Mouse (Mus musculus): Measurements from ENCODE around the gene Cdh15. TPM values are rescaled to one million over a fixed set of nuclear protein-coding genes. Genes with fewer than 3 reads are reported as not detected.

Cdh15 gene
- polyA plus RNA-seq, 1 experiment from 2014 or later, result 3.0 TPM

DNA sequence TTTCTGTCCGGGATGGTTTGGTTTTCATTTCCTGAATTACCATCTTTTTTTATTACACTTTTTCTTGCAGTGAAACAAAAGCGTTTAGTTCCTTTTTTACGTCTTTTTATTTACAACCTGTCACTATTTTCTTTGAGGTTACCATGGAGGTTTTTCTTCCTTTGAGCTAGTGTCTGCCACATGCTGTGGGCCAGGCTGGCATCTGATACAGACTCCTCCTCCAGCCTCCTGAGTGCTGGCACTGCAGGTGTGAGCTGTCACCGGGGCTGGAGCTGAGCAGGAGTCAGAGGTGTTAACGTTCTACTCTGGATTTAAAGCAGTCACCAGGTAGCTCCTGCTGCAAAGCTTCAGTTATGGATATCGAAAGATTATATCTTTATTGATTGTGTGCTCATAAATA, 25.4 kb downstream of the Cdh15 start:
- Histone ChIP-seq H3K4me1 (ENCODE audit: control insufficient read depth, insufficient read depth, low read length) (peaks cover 3% of the 10 kb centered on the region; the same call in 1 of the 2 replicates), H3K4me2 (ENCODE audit: low read depth, low read length) (no peak overlapping the region), H3K27me3 (ENCODE audit: control insufficient read depth, insufficient read depth, low read length) (no peaks in the 10 kb centered on the region), H3K27ac (replicated peaks; ENCODE audit: low read depth, low read length) (no peak overlapping the region), H3K9ac (replicated peaks; ENCODE audit: low read length) (no peak overlapping the region), H3K9me3 (replicated peaks; ENCODE audit: control insufficient read depth, low read length) (no peaks in the 10 kb centered on the region), H3K36me3 (replicated peaks; ENCODE audit: control insufficient read depth, insufficient read depth, low read depth, low read length) (no peaks in the 10 kb centered on the region), H3K4me3 (ENCODE audit: low read depth, low read length) (no peak overlapping the region)
- DNase-seq (ENCODE audit: low spot score) (no peak), ATAC-seq (replicated peaks; ENCODE audit: insufficient number of reproducible peaks, low FRiP score, low TSS enrichment, low read depth) (no peak)
- WGBS, result 61% methylated on average over 6 of the region's 6 CpGs

DNA sequence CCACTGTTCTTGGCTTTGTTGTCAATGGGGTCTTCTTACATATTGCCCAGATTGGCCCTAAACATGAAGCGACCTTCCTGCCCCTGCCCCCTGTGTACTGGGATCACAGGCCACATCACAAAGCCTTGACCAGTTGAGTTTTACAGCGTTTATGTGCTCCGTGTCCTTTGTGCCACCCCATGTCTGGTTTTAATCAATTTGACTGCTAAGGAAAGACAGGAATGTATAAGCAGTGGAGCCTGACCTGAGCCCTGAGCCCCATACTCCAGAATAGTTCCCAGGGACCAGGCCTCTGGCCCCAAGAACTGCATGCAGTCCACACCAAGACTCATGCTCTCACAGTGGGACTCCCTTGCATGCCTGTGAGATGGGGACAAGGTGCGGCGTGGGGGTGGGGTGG, 27.4 kb downstream of the Cdh15 start:
- H3K27ac ChIP-seq (replicated peaks; ENCODE audit: low read depth, low read length), result 0 out of 2 replicates have a peak overlapping the region, but pooled peaks have one; percentile 28
- H3K27me3 ChIP-seq (ENCODE audit: control insufficient read depth, insufficient read depth, low read length), result no peaks in the 10 kb centered on the region
- H3K36me3 ChIP-seq (replicated peaks; ENCODE audit: control insufficient read depth, insufficient read depth, low read depth, low read length), result no peaks in the 10 kb centered on the region
- no peak overlapping the region for H3K9ac ChIP-seq (replicated peaks; ENCODE audit: low read length)
- H3K4me1 ChIP-seq (ENCODE audit: control insufficient read depth, insufficient read depth, low read length), result peaks cover 2% of the 10 kb centered on the region; the same call in 1 of the 2 replicates
- H3K9me3 ChIP-seq (replicated peaks; ENCODE audit: control insufficient read depth, low read length), result no peaks in the 10 kb centered on the region
- 53% methylated on average over 5 of the region's 5 CpGs for WGBS
- DNase-seq (ENCODE audit: low spot score) (peak; percentile 61), ATAC-seq (replicated peaks; ENCODE audit: insufficient number of reproducible peaks, low FRiP score, low TSS enrichment, low read depth) (no peak)
- no peak overlapping the region for H3K4me2 ChIP-seq (ENCODE audit: low read depth, low read length)
- no peak overlapping the region for H3K4me3 ChIP-seq (ENCODE audit: low read depth, low read length)

DNA sequence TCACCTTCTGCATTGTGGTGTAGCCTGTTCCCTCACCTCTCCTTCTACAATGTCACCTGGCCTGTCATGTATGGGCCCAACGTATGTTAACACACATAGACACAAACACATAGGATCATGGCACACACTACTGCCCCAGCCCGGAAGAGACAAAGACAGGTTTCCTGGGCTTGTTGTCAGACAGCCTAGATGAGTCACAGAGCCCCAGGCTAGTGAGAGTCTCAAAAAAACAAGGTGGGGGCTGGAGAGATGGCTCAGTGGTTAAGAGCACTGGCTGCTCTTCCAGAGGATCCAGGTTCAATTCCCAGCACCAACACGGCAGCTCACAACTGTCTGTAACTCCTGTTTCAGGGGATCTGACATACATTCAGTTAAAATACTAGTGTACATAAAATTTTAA, 30.5 kb downstream of the Cdh15 start:
- no peaks in the 10 kb centered on the region for H3K36me3 ChIP-seq (replicated peaks; ENCODE audit: control insufficient read depth, insufficient read depth, low read depth, low read length)
- no peak for DNase-seq (ENCODE audit: low spot score)
- H3K27me3 ChIP-seq (ENCODE audit: control insufficient read depth, insufficient read depth, low read length), result no peaks in the 10 kb centered on the region
- ATAC-seq (replicated peaks; ENCODE audit: insufficient number of reproducible peaks, low FRiP score, low TSS enrichment, low read depth), result no peak
- H3K4me2 ChIP-seq (ENCODE audit: low read depth, low read length), result no peak overlapping the region
- H3K9me3 ChIP-seq (replicated peaks; ENCODE audit: control insufficient read depth, low read length), result no peaks in the 10 kb centered on the region
- no peak overlapping the region for H3K27ac ChIP-seq (replicated peaks; ENCODE audit: low read depth, low read length)
- H3K9ac ChIP-seq (replicated peaks; ENCODE audit: low read length), result no peak overlapping the region
- no peaks in the 10 kb centered on the region; the same call in 1 of the 2 replicates for H3K4me1 ChIP-seq (ENCODE audit: control insufficient read depth, insufficient read depth, low read length)
- H3K4me3 ChIP-seq (ENCODE audit: low read depth, low read length), result no peak overlapping the region
- WGBS, result 80% methylated on average over 3 of the region's 3 CpGs

DNA sequence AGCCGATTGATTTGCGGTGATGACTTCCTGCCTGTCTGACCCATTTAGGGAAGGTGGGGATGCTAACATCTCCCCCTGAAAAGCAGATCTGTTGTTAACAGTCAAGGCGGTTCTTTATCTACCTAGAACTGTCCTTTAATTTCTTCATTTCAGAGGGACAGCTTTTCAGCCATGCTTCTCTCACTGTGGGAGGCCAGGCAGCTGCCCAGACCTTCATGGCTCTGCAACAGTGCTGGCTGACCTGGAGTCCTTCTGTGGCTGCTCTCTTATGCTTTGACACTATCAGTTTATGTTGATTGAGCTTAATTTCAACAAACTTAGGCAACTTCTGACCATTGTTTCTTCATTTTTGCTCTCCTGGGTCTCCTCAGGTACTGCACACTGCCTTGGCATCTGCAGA, 32.5 kb downstream of the Cdh15 start:
- H3K27me3 ChIP-seq (ENCODE audit: control insufficient read depth, insufficient read depth, low read length), result no peaks in the 10 kb centered on the region
- no peak overlapping the region for H3K27ac ChIP-seq (replicated peaks; ENCODE audit: low read depth, low read length)
- no peaks in the 10 kb centered on the region; the same call in 1 of the 2 replicates for H3K4me1 ChIP-seq (ENCODE audit: control insufficient read depth, insufficient read depth, low read length)
- no peak for ATAC-seq (replicated peaks; ENCODE audit: insufficient number of reproducible peaks, low FRiP score, low TSS enrichment, low read depth)
- WGBS, result 30% methylated on average over 3 of the region's 3 CpGs
- H3K4me3 ChIP-seq (ENCODE audit: low read depth, low read length), result no peak overlapping the region
- no peaks in the 10 kb centered on the region for H3K9me3 ChIP-seq (replicated peaks; ENCODE audit: control insufficient read depth, low read length)
- H3K36me3 ChIP-seq (replicated peaks; ENCODE audit: control insufficient read depth, insufficient read depth, low read depth, low read length), result 0 out of 2 replicates have a peak, but pooled peaks cover 2% of the 10 kb centered on the region
- H3K9ac ChIP-seq (replicated peaks; ENCODE audit: low read length), result no peak overlapping the region
- no peak for DNase-seq (ENCODE audit: low spot score)
- no peak overlapping the region for H3K4me2 ChIP-seq (ENCODE audit: low read depth, low read length)

DNA sequence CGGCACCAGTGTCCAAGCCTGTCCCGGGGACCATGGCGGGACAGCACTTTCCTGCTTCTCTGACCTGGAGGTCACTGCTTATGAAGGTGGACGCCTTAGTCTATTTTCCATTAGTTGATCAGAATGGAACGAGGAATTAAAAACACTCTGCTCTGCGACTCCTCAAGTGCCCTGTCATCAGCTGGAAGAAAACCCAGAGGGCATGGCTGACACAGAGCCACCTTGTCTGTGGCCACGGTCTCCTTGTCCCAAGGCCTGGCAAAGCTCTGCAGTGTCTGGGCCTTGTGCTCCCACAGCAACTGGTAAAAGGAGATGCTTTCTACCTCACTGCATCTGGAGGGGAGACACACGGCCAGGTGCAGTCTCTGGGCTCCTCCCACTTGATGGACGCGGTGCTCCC, 35.9 kb downstream of the Cdh15 start:
- no peak for ATAC-seq (replicated peaks; ENCODE audit: insufficient number of reproducible peaks, low FRiP score, low TSS enrichment, low read depth)
- H3K9me3 ChIP-seq (replicated peaks; ENCODE audit: control insufficient read depth, low read length), result no peaks in the 10 kb centered on the region
- no peaks in the 10 kb centered on the region for H3K4me1 ChIP-seq (ENCODE audit: control insufficient read depth, insufficient read depth, low read length)
- no peak overlapping the region for H3K9ac ChIP-seq (replicated peaks; ENCODE audit: low read length)
- H3K27me3 ChIP-seq (ENCODE audit: control insufficient read depth, insufficient read depth, low read length), result no peaks in the 10 kb centered on the region
- DNase-seq (ENCODE audit: low spot score), result no peak
- no peak overlapping the region for H3K27ac ChIP-seq (replicated peaks; ENCODE audit: low read depth, low read length)
- peaks cover 16% of the 10 kb centered on the region for H3K36me3 ChIP-seq (replicated peaks; ENCODE audit: control insufficient read depth, insufficient read depth, low read depth, low read length)
- WGBS, result 81% methylated on average over 10 of the region's 10 CpGs
- H3K4me2 ChIP-seq (ENCODE audit: low read depth, low read length), result no peak overlapping the region
- H3K4me3 ChIP-seq (ENCODE audit: low read depth, low read length), result no peak overlapping the region

DNA sequence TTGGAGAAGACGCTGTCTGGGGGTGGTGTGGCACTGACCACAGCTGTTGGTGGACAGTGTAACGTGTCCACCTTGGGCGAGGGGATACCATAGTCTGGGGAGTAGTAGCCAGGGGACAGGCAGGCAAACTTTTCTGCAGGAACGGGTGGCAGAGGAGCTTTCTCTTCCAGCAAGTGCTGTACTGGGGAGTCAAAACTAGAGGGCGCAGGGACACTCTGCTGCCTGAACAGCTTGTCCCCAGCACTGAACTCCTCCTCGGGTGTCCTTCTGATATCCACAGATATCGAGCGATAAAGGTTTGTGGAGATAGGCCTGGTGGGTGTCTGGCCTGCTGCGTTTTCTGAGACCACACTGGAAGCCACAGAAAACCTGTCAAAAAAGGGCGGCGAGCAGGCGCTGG, 43.7 kb downstream of the Cdh15 start:
- Histone ChIP-seq H3K4me1 (ENCODE audit: control insufficient read depth, insufficient read depth, low read length) (no peaks in the 10 kb centered on the region), H3K9ac (replicated peaks; ENCODE audit: low read length) (no peak overlapping the region), H3K4me3 (ENCODE audit: low read depth, low read length) (no peak overlapping the region), H3K9me3 (replicated peaks; ENCODE audit: control insufficient read depth, low read length) (no peaks in the 10 kb centered on the region), H3K27ac (replicated peaks; ENCODE audit: low read depth, low read length) (no peak overlapping the region), H3K36me3 (replicated peaks; ENCODE audit: control insufficient read depth, insufficient read depth, low read depth, low read length) (peaks cover 39% of the 10 kb centered on the region), H3K4me2 (ENCODE audit: low read depth, low read length) (no peak overlapping the region), H3K27me3 (ENCODE audit: control insufficient read depth, insufficient read depth, low read length) (no peaks in the 10 kb centered on the region)
- 89% methylated on average over 12 of the region's 12 CpGs for WGBS
- DNase-seq (ENCODE audit: low spot score) (no peak), ATAC-seq (replicated peaks; ENCODE audit: insufficient number of reproducible peaks, low FRiP score, low TSS enrichment, low read depth) (no peak)

DNA sequence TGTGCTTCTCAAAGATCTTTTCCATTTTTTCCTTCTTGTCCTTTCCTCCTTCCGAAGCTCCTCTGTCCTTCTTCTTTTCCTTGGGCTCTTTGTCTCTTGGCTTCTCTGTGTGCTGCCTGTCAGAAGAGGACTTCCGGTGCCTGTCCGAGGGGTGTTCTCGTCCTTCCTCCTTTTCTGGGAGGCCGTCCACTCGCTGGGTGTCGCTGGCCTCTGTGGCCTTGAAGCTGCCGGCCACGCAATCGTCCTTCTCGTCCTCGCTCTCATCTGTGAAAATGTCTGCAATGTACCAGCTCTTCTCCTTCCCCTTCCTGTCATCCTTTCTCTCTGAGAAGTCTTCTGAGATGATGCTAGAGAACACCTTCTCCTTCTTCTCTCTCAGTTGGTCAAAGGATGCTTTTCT, 45.7 kb downstream of the Cdh15 start:
- ATAC-seq (replicated peaks; ENCODE audit: insufficient number of reproducible peaks, low FRiP score, low TSS enrichment, low read depth), result no peak
- peaks cover 32% of the 10 kb centered on the region for H3K36me3 ChIP-seq (replicated peaks; ENCODE audit: control insufficient read depth, insufficient read depth, low read depth, low read length)
- no peak overlapping the region for H3K4me3 ChIP-seq (ENCODE audit: low read depth, low read length)
- H3K27me3 ChIP-seq (ENCODE audit: control insufficient read depth, insufficient read depth, low read length), result no peaks in the 10 kb centered on the region
- no peaks in the 10 kb centered on the region for H3K4me1 ChIP-seq (ENCODE audit: control insufficient read depth, insufficient read depth, low read length)
- no peaks in the 10 kb centered on the region for H3K9me3 ChIP-seq (replicated peaks; ENCODE audit: control insufficient read depth, low read length)
- H3K4me2 ChIP-seq (ENCODE audit: low read depth, low read length), result no peak overlapping the region
- 93% methylated on average over 12 of the region's 12 CpGs for WGBS
- no peak for DNase-seq (ENCODE audit: low spot score)
- H3K27ac ChIP-seq (replicated peaks; ENCODE audit: low read depth, low read length), result no peak overlapping the region
- no peak overlapping the region for H3K9ac ChIP-seq (replicated peaks; ENCODE audit: low read length)

DNA sequence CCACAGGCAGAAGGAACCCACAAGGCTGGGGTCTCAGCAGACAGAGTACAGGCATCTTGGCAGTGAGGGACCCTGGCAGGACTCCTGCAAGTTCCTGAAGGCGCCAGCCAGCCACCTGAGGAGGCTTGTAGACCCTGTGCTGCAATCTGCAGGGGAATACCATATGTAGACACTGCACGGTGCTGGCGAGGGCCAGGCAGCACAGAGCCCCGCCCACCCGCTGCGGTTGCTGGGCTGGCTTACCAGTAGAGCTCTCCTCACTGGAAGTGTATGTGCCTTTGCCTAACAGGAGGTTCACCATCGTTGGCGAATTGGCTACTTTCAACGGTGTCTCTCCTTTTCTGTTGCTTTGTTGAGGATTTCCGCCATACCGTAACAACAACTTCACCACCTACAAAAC, 48.6 kb downstream of the Cdh15 start:
- Histone ChIP-seq H3K4me2 (ENCODE audit: low read depth, low read length) (no peak overlapping the region), H3K36me3 (replicated peaks; ENCODE audit: control insufficient read depth, insufficient read depth, low read depth, low read length) (peaks cover 15% of the 10 kb centered on the region), H3K27me3 (ENCODE audit: control insufficient read depth, insufficient read depth, low read length) (no peaks in the 10 kb centered on the region), H3K4me3 (ENCODE audit: low read depth, low read length) (no peak overlapping the region), H3K9me3 (replicated peaks; ENCODE audit: control insufficient read depth, low read length) (no peaks in the 10 kb centered on the region), H3K27ac (replicated peaks; ENCODE audit: low read depth, low read length) (no peak overlapping the region), H3K4me1 (ENCODE audit: control insufficient read depth, insufficient read depth, low read length) (no peaks in the 10 kb centered on the region), H3K9ac (replicated peaks; ENCODE audit: low read length) (no peak overlapping the region)
- 91% methylated on average over 11 of the region's 11 CpGs for WGBS
- ATAC-seq (replicated peaks; ENCODE audit: insufficient number of reproducible peaks, low FRiP score, low TSS enrichment, low read depth) (no peak), DNase-seq (ENCODE audit: low spot score) (no peak)
